Mouse (Mus musculus) right cerebral cortex, postnatal 25 days (tissue): ENCODE data around the gene Arhgap23.

Experiments
- DNase-seq: peaks from one replicate; pipeline ENCODE4 v3.0.0; 2022

Gene Arhgap23

DNA sequence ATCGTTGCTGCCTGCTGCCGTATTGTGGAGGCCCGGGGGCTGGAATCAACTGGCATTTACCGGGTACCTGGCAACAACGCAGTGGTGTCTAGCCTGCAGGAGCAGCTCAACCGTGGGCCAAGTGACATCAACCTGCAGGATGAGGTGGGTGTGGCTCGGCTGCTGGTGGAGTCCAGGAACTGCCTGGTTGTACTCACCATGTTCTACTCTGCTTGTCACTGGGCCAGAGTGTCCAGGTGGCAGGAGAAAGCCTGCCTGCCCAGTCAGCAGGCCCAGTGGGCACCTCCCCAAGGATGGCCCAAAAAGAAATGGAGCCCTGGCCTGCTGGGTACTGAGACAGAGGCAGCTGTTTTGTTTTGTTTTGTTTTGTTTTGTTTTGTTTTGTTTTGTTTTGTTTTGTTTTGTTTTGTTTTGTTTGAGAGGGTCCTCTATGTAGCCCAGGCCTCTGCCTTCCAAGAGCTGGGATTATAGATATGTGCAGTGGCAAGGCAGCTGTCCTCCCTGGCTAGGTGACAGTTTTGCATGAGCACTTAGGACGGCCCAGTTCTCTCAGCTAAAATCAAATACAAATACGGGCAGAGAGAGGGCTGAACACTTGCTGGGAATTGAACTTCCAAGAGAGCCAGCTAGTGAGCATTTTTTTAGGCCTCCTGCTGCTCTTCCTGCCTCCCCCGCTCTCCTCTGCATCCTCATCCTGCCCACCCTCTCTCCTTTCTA lies 51.3 kb downstream of the Arhgap23 start:
- DNase-seq = no peak

DNA sequence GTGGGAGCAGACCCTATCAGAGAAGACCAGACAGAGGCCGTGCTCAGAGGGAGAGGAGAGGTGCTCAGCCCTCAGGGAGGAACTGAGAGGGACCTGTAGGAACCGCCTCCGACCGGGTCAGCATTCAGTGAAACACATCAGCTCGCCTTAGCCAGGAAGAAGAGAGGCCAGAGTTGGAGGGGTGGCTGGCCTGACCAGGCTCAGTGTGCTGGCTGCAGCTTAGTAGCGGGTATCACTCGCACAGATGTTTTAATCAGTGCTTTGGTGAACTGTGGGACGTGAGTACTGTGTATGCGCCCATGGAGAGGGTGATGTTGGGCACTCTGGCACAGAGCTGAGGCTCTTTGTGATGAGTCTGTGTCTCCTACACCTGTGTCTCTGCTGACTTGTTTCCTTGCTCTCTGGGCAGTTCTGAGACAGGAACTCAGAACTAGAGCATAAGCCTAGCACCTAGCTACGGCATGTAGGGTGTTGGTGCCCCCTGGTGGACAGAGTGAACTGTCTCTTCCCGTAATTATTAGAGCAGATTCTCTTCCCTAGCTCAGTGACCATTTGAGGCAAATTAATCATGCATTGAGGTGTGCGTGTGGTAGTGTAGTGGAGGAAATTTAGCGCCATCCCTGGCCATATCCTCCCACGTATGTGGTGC lies 53.4 kb downstream of the Arhgap23 start:
- peak; percentile 72 for DNase-seq

DNA sequence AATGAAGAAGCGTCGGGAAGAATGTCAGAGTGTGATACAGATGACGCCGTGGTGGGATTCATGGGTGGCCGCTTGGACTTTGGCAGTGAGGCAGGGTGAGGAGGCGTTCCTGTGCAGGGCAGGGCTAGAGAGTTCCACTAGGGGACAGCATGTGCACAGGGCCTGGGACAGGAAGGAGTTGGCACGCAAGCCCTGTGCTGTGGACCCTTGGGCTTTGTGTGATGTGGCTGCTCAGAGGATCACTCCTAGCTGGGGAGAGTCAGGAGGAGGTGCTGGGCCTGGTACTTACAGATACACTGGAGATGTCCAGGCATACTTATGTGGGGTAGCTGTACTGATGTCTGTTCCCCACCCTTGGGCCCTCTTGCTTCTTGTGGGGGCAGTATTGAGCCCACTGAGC lies 54.5 kb downstream of the Arhgap23 start:
- DNase-seq = no peak

GRCm38 (mm10) chr11:97471276-97471675 lies 55.9 kb downstream of the Arhgap23 start:
- DNase-seq = no peak

DNA sequence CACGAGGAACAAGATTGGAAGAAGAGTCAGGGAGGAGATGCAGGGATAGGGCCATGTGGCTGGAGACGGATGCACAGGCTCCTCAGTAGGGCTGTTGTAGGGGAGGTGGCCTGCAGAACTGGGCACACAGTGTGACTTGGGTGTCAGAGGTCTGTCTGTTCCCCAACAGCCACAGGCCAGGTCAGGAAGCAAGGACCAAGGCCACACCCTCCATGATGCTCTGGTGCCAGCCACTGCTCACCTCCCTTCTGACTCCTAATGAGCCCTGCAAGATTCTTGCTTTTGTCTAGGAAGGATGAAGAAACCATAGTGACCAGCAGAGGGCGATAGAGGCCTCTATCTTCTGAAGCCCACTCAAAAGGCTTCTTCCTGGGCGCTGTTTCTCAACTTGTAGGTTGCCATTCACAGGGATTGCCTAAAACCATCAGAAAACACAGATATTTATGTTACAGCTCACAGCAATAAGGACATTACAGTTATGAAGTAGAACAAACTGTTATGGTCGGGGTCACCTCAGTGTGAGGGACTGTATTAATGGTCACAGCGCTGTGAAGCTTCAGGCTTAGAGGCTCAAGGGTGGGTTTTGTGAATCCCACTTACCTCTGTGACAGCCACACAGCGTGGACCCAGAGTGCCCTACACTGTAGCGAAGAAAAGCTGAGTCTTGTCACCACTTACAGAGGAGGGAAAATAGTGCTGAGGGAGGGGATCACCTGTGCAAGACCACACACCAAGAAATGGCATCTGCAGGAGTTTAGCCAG lies 61.2 kb downstream of the Arhgap23 start:
- DNase-seq = no peak

GRCm38 (mm10) chr11:97477431-97477830 lies 62.1 kb downstream of the Arhgap23 start:
- no peak for DNase-seq

GRCm38 (mm10) chr11:97478345-97478744 lies 63.0 kb downstream of the Arhgap23 start:
- DNase-seq = no peak

DNA sequence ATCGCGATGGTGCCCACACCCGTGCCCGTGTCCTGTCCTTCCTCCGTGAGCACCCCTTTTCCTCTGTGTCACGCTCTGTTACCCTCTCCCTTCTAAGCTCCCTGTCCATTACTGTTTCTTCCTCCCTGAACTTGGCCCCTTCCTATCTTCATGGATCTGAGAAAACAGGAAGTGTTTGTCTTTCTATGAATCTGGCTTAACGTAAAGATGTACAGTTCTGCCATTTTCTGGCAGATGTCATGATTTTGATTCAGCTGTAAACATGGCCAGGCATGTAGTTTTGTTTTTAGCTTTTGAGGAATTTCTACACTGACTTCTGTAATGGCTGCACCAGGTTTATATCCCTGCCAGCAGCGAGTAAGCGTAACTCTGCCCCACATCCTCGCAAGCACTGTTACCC lies 63.8 kb downstream of the Arhgap23 start:
- DNase-seq = no peak

GRCm38 (mm10) chr11:97479824-97480223 lies 64.5 kb downstream of the Arhgap23 start:
- no peak for DNase-seq

- DNase-seq = no peak
Measured at GRCm38 (mm10) chr11:97485661-97486060, 70.3 kb downstream of the Arhgap23 start.

GRCm38 (mm10) chr11:97487656-97488055 lies 72.3 kb downstream of the Arhgap23 start:
- no peak for DNase-seq

- peak; percentile 59 for DNase-seq
Measured at GRCm38 (mm10) chr11:97489589-97490324, 74.4 kb downstream of the Arhgap23 start.

- no peak for DNase-seq
Measured at GRCm38 (mm10) chr11:97491640-97492039, 76.3 kb downstream of the Arhgap23 start.

DNA sequence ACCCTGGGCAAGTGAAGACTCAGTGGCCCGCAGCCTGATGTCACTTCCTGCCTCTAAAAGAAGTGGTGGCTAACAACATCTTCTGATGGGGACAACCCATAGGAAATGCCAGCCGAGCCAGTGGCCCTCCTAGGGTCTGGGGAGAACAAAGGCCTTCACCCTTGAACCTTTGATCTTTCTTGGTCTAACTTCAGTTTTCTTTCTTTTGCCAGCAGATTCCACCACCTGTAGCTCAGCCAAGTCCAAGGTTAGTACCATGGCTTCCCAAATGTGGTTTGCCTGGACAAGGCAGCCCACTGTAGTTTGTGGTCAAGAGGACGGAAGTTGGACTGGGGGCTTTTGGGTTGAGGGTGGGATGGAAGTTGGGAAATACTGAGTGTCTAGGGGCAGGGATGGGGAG lies 77.5 kb downstream of the Arhgap23 start:
- no peak for DNase-seq

GRCm38 (mm10) chr11:97497543-97497942 lies 82.2 kb downstream of the Arhgap23 start:
- DNase-seq = no peak

DNA sequence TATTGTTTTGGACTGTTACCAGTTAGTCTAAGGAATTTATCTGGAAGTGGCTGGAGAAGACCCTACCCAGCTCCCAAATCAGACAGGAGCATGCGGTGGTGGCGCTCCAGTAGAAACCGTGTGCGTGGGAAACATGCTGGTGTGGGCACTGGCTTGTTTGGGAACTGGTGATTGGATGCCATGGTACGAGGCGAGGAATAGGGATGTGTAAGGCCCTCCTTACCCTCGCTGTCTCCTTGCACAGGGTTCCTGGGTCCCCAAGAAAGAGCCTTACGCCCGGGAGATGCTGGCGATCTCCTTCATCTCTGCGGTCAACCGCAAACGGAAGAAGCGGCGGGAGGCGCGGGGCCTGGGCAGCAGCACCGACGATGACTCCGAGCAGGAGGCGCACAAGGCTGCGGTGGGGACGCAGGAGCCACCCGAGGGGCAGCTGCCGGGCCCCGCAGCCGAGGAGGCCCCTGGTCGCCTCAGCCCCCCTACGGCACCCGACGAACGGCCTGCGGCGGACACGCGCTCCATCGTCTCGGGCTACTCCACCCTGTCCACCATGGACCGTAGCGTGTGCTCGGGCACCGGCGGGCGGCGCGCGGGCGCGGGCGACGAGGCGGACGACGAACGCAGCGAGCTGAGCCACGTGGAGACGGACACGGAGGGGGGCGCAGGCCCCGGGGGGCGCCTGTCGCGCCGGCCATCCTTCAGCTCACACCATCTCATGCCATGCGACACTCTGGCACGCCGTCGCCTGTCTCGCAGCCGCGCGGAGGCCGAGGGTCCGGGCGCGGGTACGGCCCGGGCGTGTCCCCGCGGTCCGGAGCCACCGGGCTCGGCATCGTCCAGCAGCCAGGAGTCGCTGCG lies 84.8 kb downstream of the Arhgap23 start, which contains the start of gene 4933428G20Rik:
Gene 4933428G20Rik (minus strand): TSS at position 476 of the 855 bp plus-strand sequence.
- no peak for DNase-seq

DNA sequence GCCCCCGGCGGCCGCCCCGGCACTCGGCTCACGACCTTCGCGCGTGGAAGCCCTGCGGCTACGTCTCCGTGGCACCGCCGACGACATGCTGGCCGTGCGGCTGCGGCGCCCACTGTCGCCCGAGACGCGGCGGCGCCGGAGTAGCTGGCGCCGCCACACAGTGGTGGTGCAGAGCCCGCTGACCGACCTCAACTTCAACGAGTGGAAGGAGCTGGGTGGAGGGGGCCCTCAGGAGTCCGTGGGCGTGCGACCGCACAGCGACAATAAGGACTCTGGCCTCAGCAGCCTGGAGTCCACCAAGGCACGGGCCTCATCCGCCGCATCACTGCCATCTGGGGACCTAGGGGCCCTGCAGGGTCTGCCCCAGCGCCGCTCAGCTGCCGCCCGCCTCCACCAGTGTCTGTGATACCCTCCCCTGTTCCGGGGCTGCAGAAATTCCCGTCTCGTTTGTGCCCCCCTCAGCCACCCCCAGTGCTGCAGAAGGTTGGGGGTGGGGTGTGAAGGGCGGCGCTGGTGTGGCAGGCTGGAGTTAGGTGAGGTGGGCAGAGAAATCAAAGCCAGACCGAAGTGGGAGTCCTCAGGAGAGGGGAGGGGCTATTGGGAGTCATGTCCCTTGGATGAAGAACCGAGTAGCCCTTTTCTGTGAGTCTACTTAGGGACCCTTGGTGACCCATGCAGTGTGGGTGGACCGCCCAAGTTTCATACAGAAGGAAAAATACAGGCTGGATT lies 85.6 kb downstream of the Arhgap23 start:
- no peak for DNase-seq

DNA sequence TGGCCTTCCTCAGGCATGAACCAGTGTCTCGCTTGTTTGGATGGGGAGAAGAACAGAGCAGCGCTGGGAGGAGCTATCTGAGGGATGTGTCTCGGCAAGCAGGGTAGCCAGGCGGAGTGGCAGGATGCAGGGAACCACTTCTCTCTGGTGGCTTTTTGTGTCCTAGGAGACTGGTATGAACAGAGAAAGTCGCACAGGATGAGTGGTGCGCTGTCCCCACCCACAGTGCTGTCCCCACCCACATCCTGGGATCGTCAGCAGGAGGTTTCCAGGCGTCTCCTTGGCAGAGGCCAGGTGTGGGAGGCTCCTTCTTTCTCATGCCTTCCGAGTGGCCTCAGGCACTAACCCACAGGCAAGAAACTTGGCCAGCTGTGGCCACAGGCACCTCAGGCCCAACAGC lies 87.0 kb downstream of the Arhgap23 start:
- peak; percentile 65 for DNase-seq

DNA sequence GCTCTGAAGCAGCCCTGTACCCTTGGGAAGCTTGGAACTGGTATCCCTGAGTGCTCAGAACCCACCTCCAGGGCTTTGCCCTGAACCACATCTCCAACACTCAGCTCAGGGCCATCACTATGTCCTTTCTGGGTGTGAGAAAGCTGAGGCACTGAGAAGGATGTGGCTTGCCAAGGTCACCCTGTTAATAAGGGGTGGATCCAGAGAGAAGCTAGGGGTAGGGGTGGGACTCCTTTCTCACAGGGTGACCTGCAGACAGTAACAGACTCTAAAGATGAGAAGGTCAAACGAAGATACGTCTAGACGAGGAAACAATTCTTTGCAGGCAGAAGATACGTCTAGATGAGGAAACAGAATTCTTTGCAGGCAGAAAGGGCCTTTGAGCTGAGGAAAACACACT lies 87.5 kb downstream of the Arhgap23 start:
- DNase-seq = no peak

DNA sequence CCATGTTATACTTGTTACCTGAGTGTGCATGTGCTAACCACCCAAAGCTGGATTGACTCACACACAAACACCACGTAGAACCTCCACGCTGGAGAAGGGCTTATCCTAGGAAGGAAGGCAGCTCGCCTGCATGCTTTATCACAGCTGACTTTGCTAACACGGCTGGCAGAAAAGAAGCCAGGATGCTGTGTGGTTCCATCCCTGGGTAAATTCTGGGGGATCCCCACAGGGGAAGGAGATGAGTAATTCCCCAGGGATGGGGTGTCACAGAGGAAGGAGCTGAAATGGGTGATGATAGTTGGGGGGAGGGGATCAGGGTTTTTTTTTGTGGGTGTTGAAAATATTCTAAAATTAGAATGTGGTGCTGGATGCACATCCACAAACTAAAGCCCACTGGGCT lies 90.5 kb downstream of the Arhgap23 start:
- DNase-seq = no peak

GRCm38 (mm10) chr11:97506331-97506730 lies 91.0 kb downstream of the Arhgap23 start:
- DNase-seq = no peak
